Mouse (Mus musculus): Measurements from ENCODE around the gene Tnfaip8l3. TPM values are rescaled to one million over a fixed set of nuclear protein-coding genes. Genes with fewer than 3 reads are reported as not detected.

The Tnfaip8l3 gene
- polyA plus RNA-seq, 1 experiment from 2014 or later: 0.76 TPM

DNA sequence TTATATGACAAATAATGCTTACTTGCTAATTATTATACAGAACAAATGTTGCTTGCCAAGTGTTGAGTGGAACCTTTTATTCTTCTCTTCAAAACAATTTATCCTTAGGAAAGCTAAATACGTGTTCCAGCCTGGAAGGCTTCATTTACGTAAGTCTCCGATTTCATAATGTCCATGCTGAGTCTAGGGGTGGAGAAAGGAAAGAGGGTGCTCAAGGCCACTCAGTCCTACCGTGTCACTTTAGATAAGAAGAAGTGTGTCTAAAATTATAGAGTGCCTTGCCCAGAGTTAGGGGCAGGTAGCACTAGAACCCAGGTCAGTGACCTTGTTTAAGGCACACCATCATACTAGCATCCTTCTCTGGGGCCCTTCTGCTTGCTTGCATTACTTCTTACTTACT lies 5.5 kb upstream of the Tnfaip8l3 start:
- H3K36me3 ChIP-seq (ENCODE audit: insufficient read depth): no peaks in the 10 kb centered on the region
- no peak for TF ChIP-seq CTCF (IDR thresholded peaks at IDR 0.05; ENCODE audit: low read depth)
- H3K27me3 ChIP-seq (ENCODE audit: insufficient read depth, low read length): peaks cover 4% of the 10 kb centered on the region; the same call in 1 of the 2 replicates
- no peak for ATAC-seq (ENCODE audit: insufficient read depth)
- no peak overlapping the region for H3K9ac ChIP-seq
- no peaks in the 10 kb centered on the region for H3K9me3 ChIP-seq (ENCODE audit: low read depth, low read length)
- no peak overlapping the region for H3K4me2 ChIP-seq
- no peak overlapping the region for H3K27ac ChIP-seq (ENCODE audit: low read depth)
- no peak for DNase-seq
- H3K4me1 ChIP-seq (ENCODE audit: insufficient read depth): no peaks in the 10 kb centered on the region
- 61% methylated on average over 4 of the region's 4 CpGs for WGBS
- H3K4me3 ChIP-seq (ENCODE audit: low read depth, low read length): no peak overlapping the region

DNA sequence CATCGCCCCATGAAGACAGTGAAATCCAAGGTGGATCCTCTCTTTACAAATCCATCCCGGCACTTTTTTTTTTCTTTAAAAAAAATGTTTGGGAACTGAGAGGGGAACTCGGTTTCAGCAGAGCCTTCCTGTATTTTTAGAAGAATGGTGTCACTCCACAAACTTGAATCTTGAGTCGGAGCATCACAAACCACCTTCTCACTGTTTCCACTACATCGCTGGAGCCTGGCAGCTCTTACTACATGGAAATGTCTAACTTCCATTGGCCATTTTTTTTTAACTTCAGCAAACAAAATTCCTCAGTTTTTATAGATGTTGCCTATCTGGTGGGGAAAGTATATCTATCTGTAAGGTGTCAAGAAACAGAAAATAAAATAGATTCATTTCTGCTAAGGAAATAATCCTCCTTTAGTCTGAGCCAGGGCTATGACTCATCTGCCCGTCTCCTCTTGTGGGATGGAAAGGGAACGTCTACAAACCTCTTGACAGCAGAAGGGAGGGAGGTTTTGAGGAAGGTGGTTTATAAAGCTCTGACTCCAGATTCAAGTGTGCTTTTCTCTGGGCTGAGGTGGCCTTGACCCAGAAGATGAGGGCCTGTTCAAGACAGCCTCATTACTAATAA lies 3.4 kb upstream of the Tnfaip8l3 start:
- no peaks in the 10 kb centered on the region for H3K36me3 ChIP-seq (ENCODE audit: insufficient read depth)
- no peaks in the 10 kb centered on the region for H3K4me1 ChIP-seq (ENCODE audit: insufficient read depth)
- H3K9ac ChIP-seq: no peak overlapping the region
- no peak overlapping the region for H3K27ac ChIP-seq (ENCODE audit: low read depth)
- no peak for ATAC-seq (ENCODE audit: insufficient read depth)
- DNase-seq: no peak
- WGBS: 66% methylated on average over 7 of the region's 7 CpGs
- H3K27me3 ChIP-seq (ENCODE audit: insufficient read depth, low read length): peaks cover 25% of the 10 kb centered on the region
- TF ChIP-seq CTCF (IDR thresholded peaks at IDR 0.05; ENCODE audit: low read depth): no peak
- no peak overlapping the region for H3K4me2 ChIP-seq
- no peaks in the 10 kb centered on the region for H3K9me3 ChIP-seq (ENCODE audit: low read depth, low read length)
- H3K4me3 ChIP-seq (ENCODE audit: low read depth, low read length): no peak overlapping the region

DNA sequence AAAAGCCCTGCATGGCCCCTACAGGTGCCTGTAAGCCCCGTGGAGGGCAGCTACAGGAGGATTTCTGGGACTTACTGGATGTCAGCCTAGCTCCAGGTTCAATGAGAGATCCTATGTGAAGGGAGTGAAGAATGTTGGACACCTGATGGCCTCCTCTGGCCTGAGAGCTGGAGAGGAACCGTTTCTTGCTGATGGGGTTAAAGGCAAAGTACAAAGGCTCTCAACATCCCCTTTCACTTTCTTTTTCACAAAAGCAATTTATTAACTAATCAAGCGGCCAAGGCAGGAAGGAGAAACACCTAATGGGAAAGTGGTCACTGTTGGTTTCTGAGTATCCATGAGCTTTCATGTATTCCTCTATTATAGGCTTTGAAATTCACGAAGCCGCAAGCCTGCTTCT lies 1.0 kb upstream of the Tnfaip8l3 start:
- H3K9ac ChIP-seq: no peak overlapping the region
- whole genome bisulfite sequencing: 48% methylated on average over 5 of the region's 5 CpGs
- H3K4me3 ChIP-seq (ENCODE audit: low read depth, low read length): peak overlapping the region; percentile 50
- DNase-seq: no peak
- peak overlapping the region; percentile 95 for H3K4me2 ChIP-seq
- no peaks in the 10 kb centered on the region for H3K36me3 ChIP-seq (ENCODE audit: insufficient read depth)
- no peak overlapping the region for H3K27ac ChIP-seq (ENCODE audit: low read depth)
- no peak for TF ChIP-seq CTCF (IDR thresholded peaks at IDR 0.05; ENCODE audit: low read depth)
- H3K4me1 ChIP-seq (ENCODE audit: insufficient read depth): no peaks in the 10 kb centered on the region
- no peak for ATAC-seq (ENCODE audit: insufficient read depth)
- H3K9me3 ChIP-seq (ENCODE audit: low read depth, low read length): no peaks in the 10 kb centered on the region
- peaks cover 27% of the 10 kb centered on the region for H3K27me3 ChIP-seq (ENCODE audit: insufficient read depth, low read length)

DNA sequence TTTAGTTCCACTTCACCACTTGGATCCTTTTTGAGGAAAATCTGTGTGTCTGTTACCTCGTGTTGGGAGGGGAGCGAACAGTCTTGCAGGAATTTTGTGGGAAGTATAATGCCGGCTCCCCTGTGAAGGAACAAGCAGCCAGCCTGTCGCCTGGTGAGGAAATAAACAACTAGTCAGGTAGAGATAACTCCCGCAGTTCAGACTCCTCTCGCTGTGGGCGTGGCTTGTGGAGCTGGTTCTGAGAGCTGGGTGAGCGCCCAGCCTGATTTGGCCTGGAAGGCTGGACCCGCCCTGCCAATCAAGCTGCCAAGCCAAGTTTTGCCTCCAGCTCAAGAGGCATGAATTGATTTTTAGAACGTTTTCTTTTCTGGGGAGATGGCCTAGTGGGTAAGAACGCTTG lies 589 bp upstream of the Tnfaip8l3 start:
- DNase-seq: peak; percentile 80

DNA sequence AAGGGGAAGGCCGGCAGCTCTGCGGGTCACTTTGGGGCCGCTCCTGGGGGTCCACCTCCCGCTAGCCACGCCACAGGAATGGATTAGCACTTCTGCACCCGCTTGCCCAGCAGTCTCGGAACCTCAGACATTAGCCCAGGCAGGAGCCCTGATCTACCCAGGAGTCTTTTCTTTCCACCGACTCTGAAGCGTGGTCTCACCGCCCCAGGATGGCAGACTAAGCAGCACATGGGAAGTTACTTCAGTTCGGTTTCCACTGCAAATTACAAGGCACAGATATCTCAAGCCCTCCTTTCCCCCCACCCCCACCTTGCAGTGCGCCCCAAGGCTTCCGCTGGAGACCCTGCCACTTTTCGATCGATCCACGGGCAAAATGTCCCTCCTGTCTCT lies 551 bp downstream of the Tnfaip8l3 start:
- DNase-seq (no peak), ATAC-seq (ENCODE audit: insufficient read depth) (peak; percentile 7; the same call in 1 of the 2 replicates)
- Histone ChIP-seq H3K27ac (ENCODE audit: low read depth) (no peak overlapping the region), H3K4me1 (ENCODE audit: insufficient read depth) (no peaks in the 10 kb centered on the region), H3K9ac (peak overlapping the region; percentile 49; the same call in 1 of the 2 replicates), H3K4me2 (peak overlapping the region; percentile 95), H3K4me3 (ENCODE audit: low read depth, low read length) (peak overlapping the region; percentile 50), H3K27me3 (ENCODE audit: insufficient read depth, low read length) (peaks cover 27% of the 10 kb centered on the region), H3K36me3 (ENCODE audit: insufficient read depth) (no peaks in the 10 kb centered on the region), H3K9me3 (ENCODE audit: low read depth, low read length) (no peaks in the 10 kb centered on the region)
- WGBS: 4% methylated on average over 16 of the region's 16 CpGs
- TF ChIP-seq CTCF (IDR thresholded peaks at IDR 0.05; ENCODE audit: low read depth): no peak

More for the DNA sequence above, 589 bp upstream of the Tnfaip8l3 start:
- no peak for TF ChIP-seq CTCF (IDR thresholded peaks at IDR 0.05; ENCODE audit: low read depth)
- H3K4me2 ChIP-seq: peak overlapping the region; percentile 95
- peaks cover 27% of the 10 kb centered on the region for H3K27me3 ChIP-seq (ENCODE audit: insufficient read depth, low read length)
- peak overlapping the region; percentile 50 for H3K4me3 ChIP-seq (ENCODE audit: low read depth, low read length)
- peak; percentile 75; the same call in 1 of the 2 replicates for ATAC-seq (ENCODE audit: insufficient read depth)
- 0 out of 2 replicates have a peak overlapping the region, but pooled peaks have one; percentile 49 for H3K9ac ChIP-seq
- no peaks in the 10 kb centered on the region for H3K4me1 ChIP-seq (ENCODE audit: insufficient read depth)
- H3K27ac ChIP-seq (ENCODE audit: low read depth): no peak overlapping the region
- H3K9me3 ChIP-seq (ENCODE audit: low read depth, low read length): no peaks in the 10 kb centered on the region
- under 1% methylated on average over 11 of the region's 11 CpGs for WGBS
- H3K36me3 ChIP-seq (ENCODE audit: insufficient read depth): no peaks in the 10 kb centered on the region

DNA sequence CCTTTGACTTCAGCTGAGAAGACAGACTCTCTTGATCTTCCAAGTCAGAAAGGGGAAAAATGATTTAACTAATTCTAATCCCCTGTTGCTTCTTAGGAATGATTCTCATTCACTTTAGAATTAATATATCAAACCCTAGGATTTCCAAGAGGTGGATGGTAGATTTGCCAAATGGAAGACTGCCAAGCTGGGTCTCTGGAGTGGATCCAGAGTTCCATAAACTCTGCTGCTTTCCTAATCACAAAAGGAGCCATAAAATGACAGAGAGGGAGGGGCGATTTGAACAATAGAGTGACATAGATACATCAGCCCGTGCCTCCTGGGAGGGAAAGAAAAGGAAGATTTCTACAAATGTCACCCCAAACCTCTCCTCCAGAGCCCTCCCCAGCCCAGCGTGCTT lies 3.4 kb downstream of the Tnfaip8l3 start:
- 43% methylated on average over 3 of the region's 3 CpGs for WGBS
- no peaks in the 10 kb centered on the region for H3K4me1 ChIP-seq (ENCODE audit: insufficient read depth)
- no peak for TF ChIP-seq CTCF (IDR thresholded peaks at IDR 0.05; ENCODE audit: low read depth)
- ATAC-seq (ENCODE audit: insufficient read depth) (no peak), DNase-seq (peak; percentile 76)
- no peaks in the 10 kb centered on the region for H3K9me3 ChIP-seq (ENCODE audit: low read depth, low read length)
- H3K36me3 ChIP-seq (ENCODE audit: insufficient read depth): no peaks in the 10 kb centered on the region
- H3K4me2 ChIP-seq: no peak overlapping the region
- no peak overlapping the region for H3K9ac ChIP-seq
- H3K27me3 ChIP-seq (ENCODE audit: insufficient read depth, low read length): peaks cover 27% of the 10 kb centered on the region
- H3K4me3 ChIP-seq (ENCODE audit: low read depth, low read length): no peak overlapping the region
- H3K27ac ChIP-seq (ENCODE audit: low read depth): no peak overlapping the region

DNA sequence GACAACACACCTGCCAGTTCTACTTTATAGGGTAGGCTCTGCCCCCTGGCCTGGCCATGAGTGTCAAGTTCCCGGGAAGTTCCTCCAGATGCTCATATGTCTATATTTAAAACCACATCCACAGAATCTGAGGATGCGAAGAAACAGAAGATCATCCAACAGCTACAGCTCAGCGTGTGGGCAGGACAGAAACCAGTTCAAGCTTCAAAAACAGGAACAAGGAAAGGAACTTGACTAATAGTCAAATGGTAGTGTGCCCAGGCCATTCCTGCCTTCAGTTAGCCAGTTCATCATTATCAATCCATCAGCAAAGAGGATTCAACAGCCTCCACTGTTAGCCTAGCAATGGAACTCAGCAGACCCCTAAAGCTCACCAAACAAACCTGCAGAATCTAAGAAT lies 4.5 kb downstream of the Tnfaip8l3 start:
- no peaks in the 10 kb centered on the region for H3K9me3 ChIP-seq (ENCODE audit: low read depth, low read length)
- TF ChIP-seq CTCF (IDR thresholded peaks at IDR 0.05; ENCODE audit: low read depth): no peak
- H3K4me1 ChIP-seq (ENCODE audit: insufficient read depth): no peaks in the 10 kb centered on the region
- WGBS: 66% methylated on average over 3 of the region's 3 CpGs
- ATAC-seq (ENCODE audit: insufficient read depth) (no peak), DNase-seq (no peak)
- H3K27ac ChIP-seq (ENCODE audit: low read depth): no peak overlapping the region
- H3K4me2 ChIP-seq: no peak overlapping the region
- no peaks in the 10 kb centered on the region for H3K36me3 ChIP-seq (ENCODE audit: insufficient read depth)
- H3K27me3 ChIP-seq (ENCODE audit: insufficient read depth, low read length): peaks cover 22% of the 10 kb centered on the region
- H3K9ac ChIP-seq: no peak overlapping the region
- no peak overlapping the region for H3K4me3 ChIP-seq (ENCODE audit: low read depth, low read length)
